Mouse (Mus musculus) cerebellum, adult 2 months (tissue): Measurements from ENCODE around the gene Pabpc4l. TPM values are rescaled to one million over a fixed set of nuclear protein-coding genes. Genes with fewer than 3 reads are reported as not detected.
"Not testable (repeated sequence)": the region's sequence is repeated elsewhere in the genome, so short reads cannot be mapped to it uniquely, and the experiment has no call there.

ENCODE experiments used
- DNase-seq, 2 experiments: peaks; one replicate each; pipeline ENCODE4 v3.0.0; 2021
- H3K27ac ChIP-seq: fragments of 200-500 bp; 2 replicates; pipeline ENCODE4 v1.5.1; 2012; ENCODE audit warnings: low read length, control low read depth, inconsistent platforms; ENCODE audit not compliant: insufficient read depth
- H3K27me3 ChIP-seq: fragments of 200-500 bp; 2 replicates; pipeline ENCODE4 v1.6.1; 2012; ENCODE audit warnings: inconsistent platforms, mild to moderate bottlenecking, low read length, moderate library complexity; ENCODE audit not compliant: control insufficient read depth, insufficient read depth
- H3K4me1 ChIP-seq: fragments of 200-500 bp; 2 replicates; pipeline ENCODE4 v1.6.1; 2011; ENCODE audit warnings: low read length; ENCODE audit not compliant: control insufficient read depth, insufficient read depth
- H3K4me3 ChIP-seq: fragments of 200-500 bp; replicated peaks from 2 replicates; pipeline ENCODE3; 2011; ENCODE audit warnings: mild to moderate bottlenecking, low read depth, low read length, control low read depth; ENCODE audit not compliant: insufficient read depth
- CTCF ChIP-seq: fragments of 200-500 bp; IDR thresholded peaks from 2 replicates; pipeline ENCODE4 v1.5.1; 2011; ENCODE audit warnings: low read depth, mild to moderate bottlenecking, control low read depth, low read length, moderate library complexity, borderline replicate concordance; ENCODE audit not compliant: insufficient read depth
- POLR2A ChIP-seq: fragments of 200-500 bp; IDR thresholded peaks from 2 replicates; pipeline ENCODE4 v1.6.1; 2011; ENCODE audit warnings: low read length, control low read depth, borderline replicate concordance; ENCODE audit not compliant: insufficient read depth
- WGBS: fragments of 180-500 bp; shearing (Covaris S2); methylation state at CpG from one replicate; pipeline ENCODE4 v1.1.7; 2018; 5-methylcytosine and 5-hydroxymethylcytosine counted together
- polyA plus RNA-seq: library from polyadenylated mRNA; depleted of rRNA; stranded (reverse); fragments of >200 nt; gene quantifications from 2 replicates; pipeline ENCODE4 v1.2.3, GENCODE M21; 2012; rRNA removed

The Pabpc4l gene
- 0.13 and 0.61 TPM in 2 replicates for polyA plus RNA-seq

DNA sequence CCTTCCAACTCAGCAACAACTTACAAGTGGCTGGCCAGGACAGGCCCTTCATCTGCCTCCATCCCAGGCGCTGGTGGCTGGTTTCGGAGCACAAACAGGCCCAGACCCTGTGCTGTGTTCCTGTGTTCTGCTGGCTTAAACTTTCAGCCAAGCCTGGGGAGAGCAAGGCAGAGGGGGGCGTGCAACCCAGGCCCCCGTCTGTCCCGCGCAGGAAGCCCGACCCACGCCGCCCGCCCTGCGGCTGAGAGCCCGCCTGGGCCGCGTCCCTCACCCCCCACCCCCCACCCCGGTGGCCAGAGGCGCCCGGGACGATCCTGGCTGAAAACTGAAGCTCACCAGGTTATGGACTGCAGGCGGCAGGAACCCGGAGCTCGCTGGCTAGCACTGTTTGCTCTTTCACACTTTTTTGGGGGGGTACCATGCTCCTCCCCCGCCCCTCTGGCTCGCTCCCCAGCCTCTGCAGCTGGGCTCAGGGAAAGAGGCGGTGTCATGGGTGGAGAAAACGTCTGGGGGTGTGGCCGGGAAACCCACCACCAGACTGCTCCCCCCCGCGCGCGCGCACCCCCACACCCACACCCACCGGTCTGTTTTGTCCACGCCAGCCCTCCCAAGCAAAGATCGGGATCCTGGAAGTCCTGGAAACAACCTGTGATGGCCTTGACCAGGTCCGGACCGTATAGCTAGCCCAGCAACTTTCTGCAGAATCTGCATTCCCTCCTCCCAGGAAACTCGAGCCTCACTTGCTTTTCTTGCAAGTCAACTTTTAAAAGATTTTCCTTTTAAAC lies at the start of gene Pabpc4l:
Gene Pabpc4l, minus strand, starts transcription at position 739 of the 785 bp plus-strand sequence.
- 1% methylated on average over 37 of the region's 37 CpGs for WGBS
- no peaks in the 10 kb centered on the region for H3K4me1 ChIP-seq
- peak within 1 kb of the TSS; percentile 37 for H3K4me3 ChIP-seq
- DNase-seq, result peak in 1 of 2 experiments; percentile 9
- H3K27ac ChIP-seq, result no peak within 1 kb of the TSS
- H3K27me3 ChIP-seq, result no peaks in the 10 kb centered on the region
- TF ChIP-seq CTCF, result no peak
- TF ChIP-seq POLR2A, result no peak

DNA sequence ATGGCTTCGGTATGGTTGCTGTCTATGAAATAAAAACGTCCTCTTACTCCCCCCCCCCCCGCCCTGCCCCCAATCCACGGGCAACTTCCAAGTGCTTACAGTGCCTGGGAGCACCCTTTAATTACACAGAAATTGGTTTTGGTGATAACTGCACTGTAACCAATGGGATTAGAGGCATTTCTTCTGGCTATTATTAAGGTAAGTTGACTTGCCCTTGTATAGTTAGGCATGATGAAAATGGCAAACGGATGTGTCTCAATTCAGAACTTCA lies 42.9 kb upstream of the Pabpc4l start:
- no peaks in the 10 kb centered on the region for H3K27me3 ChIP-seq
- 74% methylated on average over 5 of the region's 5 CpGs for WGBS
- DNase-seq, result no peak
- no peak overlapping the region for H3K4me3 ChIP-seq
- no peak for TF ChIP-seq POLR2A
- TF ChIP-seq CTCF, result no peak
- H3K27ac ChIP-seq, result no peak overlapping the region
- no peaks in the 10 kb centered on the region for H3K4me1 ChIP-seq

DNA sequence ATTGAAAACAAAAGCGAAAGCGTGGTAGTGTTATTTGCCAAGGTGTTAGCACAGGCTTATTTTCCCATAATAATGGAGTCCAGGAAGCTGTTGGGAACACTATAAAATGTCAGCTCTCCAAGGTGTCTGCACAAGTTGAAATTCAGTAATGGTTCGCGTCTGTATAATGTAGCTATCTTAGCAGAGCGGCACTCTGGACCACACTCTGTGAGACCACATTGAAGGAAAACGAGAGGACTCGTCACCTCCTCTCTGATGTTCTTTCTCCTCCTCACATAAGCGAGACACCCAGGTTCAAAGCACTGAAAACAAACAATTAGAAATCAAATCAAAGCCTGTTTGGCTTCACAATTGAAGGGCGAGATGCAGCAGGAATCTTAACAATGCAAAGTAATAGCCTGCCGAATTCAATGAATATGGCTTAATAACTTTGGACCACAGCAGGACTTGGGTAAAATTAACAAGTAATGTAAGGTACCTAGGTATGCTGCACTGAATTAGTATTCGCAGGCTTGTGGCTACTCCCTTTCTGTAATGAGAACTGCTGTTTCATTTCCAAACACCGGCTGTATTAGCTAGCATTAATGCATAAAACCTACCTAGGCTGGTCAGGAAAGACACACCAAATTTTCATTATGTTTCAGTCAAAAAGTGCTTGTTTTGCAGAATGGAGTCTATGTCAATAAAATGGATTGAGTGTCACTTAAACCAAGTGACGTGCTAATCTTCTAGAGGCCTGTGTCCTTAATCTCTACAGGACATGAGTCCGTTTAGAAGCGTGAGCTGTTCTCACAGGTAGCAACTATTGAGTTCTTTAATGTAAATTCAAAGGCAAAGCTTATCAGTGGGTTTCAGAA lies 42.3 kb upstream of the Pabpc4l start:
- H3K27me3 ChIP-seq, result no peaks in the 10 kb centered on the region
- 76% methylated on average over 15 of the region's 15 CpGs for WGBS

DNA sequence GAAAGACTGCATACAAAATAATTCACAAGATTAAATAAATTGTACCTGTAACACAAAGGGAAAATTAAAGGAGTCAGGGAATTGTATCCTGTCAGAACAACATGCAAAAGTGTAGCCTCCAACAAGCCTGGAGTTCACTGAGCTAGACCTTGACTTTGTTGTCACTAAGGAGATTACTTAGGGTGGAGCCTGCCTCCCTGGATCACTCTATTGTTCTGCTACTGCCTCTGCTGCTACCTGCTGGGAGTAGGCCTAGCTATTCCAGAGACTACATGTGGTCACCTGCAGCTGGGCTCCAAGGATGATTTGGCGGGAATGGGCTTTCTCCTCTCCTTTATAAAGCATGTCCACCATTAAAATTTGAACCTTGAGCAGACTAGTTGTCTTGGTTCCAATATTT lies 38.1 kb upstream of the Pabpc4l start:
- not testable (repeated sequence) for DNase-seq

More for the DNA sequence above, 42.3 kb upstream of the Pabpc4l start:
- Histone ChIP-seq H3K4me3 (no peak overlapping the region), H3K4me1 (no peaks in the 10 kb centered on the region), H3K27ac (no peak overlapping the region)
- TF ChIP-seq POLR2A (no peak), CTCF (no peak)
- DNase-seq, result no peak

DNA sequence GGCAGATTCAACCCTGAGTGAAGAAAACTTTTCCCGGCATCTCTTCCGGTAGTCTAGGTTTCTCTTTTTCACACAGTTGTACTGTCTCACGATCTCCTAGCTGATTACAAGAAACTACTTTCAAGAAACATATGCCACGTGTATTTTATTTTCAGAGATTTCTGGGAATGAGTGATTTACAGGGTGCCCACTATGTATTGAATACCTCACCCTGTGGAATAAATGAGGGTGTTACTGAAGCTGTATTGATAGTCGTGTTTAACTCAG lies 180 bp upstream of the Pabpc4l start:
- Histone ChIP-seq H3K27ac (no peak overlapping the region), H3K27me3 (no peaks in the 10 kb centered on the region), H3K4me3 (no peak overlapping the region), H3K4me1 (no peaks in the 10 kb centered on the region)
- TF ChIP-seq POLR2A (no peak), CTCF (no peak)
- WGBS, result 10% methylated on average over 5 of the region's 5 CpGs
- no peak for DNase-seq

More for the DNA sequence above, 38.1 kb upstream of the Pabpc4l start:
- H3K4me3 ChIP-seq, H3K27ac ChIP-seq, H3K27me3 ChIP-seq, H3K4me1 ChIP-seq: not testable (repeated sequence)
- 58% methylated on average over 1 of the region's 1 CpGs for WGBS

DNA sequence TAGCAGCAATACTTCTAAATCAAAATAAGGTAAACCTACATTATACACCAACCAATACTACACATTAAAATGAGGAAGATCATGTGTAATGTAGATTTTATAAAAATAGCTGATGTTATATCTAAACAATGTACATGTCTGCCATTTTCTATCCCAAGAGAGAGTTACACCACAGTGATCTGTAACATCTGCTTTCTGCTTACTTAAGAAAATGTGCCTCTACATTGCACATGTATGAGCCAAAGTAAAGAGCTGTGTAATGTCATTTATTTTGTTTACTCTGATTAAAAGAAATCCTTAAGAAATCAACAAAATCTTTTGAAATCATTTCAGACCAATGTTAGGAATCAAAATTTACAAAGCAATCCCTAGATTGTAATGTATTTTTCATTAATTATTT lies 16.6 kb downstream of the Pabpc4l start:
- H3K4me3 ChIP-seq, result no peak overlapping the region
- TF ChIP-seq CTCF, result no peak
- TF ChIP-seq POLR2A, result no peak
- H3K27ac ChIP-seq, result no peak overlapping the region
- no peaks in the 10 kb centered on the region for H3K27me3 ChIP-seq
- no peaks in the 10 kb centered on the region for H3K4me1 ChIP-seq
- DNase-seq, result no peak
